ENCODE assay signal across 15 mouse cellular contexts in genomic region chr14:17079513-17079912, GRCm38 (mm10).
DNase-seq lines count a peak whose midpoint lies in the region; ATAC-seq and TF ChIP-seq lines count a peak whose summit lies in the region.
"Had no signal": no experiment of that assay in that cellular context is flagged by ENCODE, and none has a peak within 500 bp of the region (broad histone marks: within the 10 kb centered on the region; RNA-seq: fewer than 3 reads in every experiment).

No protein-coding gene starts in this region.

- no peak for DNase-seq in embryonic facial prominence, embryonic 14.5 days (ENCODE audit: low spot score)
- DNase-seq in embryonic facial prominence, embryonic 10.5 days (ENCODE audit: low spot score): no peak
- peak; percentile 47 for DNase-seq in kidney, adult 2 months
- DNase-seq in kidney, adult 11 months: no peak
- DNase-seq in midbrain, embryonic 11.5 days (ENCODE audit: low spot score, missing footprints): no peak
- peak; percentile 20 to 37 for DNase-seq in kidney, postnatal 4 days
- DNase-seq in left cerebral cortex, adult 18-20 months (ENCODE audit: low spot score in 2 of 2): no peak
- DNase-seq: adrenal gland, postnatal 25 days; cerebellum, adult 9-10 months; heart, postnatal 4 days had no signal

- no peak for TF ChIP-seq POLR2A in kidney, adult 2 months (IDR thresholded peaks at IDR 0.05; ENCODE audit: low read depth, low read length)

- H3K36me3 ChIP-seq in embryonic facial prominence, embryonic 14.5 days (ENCODE audit: control insufficient read depth, insufficient read depth, low read length): no peaks in the 10 kb centered on the region
- H3K36me3 ChIP-seq in embryonic facial prominence, embryonic 10.5 days (replicated peaks): no peaks in the 10 kb centered on the region
- H3K36me3 ChIP-seq in kidney, adult 2 months (ENCODE audit: control insufficient read depth, insufficient read depth, low read length): no peaks in the 10 kb centered on the region
- no peaks in the 10 kb centered on the region for H3K36me3 ChIP-seq in midbrain, embryonic 13.5 days
- H3K36me3 ChIP-seq in midbrain, embryonic 11.5 days (ENCODE audit: control insufficient read depth, insufficient read depth, low read length): no peaks in the 10 kb centered on the region
- H3K36me3 ChIP-seq: heart, embryonic 12.5 days; liver, embryonic 12.5 days had no signal

- no peak overlapping the region for H3K4me2 ChIP-seq in embryonic facial prominence, embryonic 14.5 days (ENCODE audit: low read depth, low read length)
- no peak overlapping the region for H3K4me2 ChIP-seq in midbrain, embryonic 13.5 days (replicated peaks)
- H3K4me2 ChIP-seq in midbrain, embryonic 11.5 days: no peak overlapping the region
- H3K4me2 ChIP-seq: heart, embryonic 12.5 days; liver, embryonic 12.5 days had no signal

- no peaks in the 10 kb centered on the region for H3K27me3 ChIP-seq in embryonic facial prominence, embryonic 14.5 days (replicated peaks; ENCODE audit: control insufficient read depth, insufficient read depth, low read length)
- H3K27me3 ChIP-seq in embryonic facial prominence, embryonic 10.5 days (replicated peaks; ENCODE audit: low read depth, poor library complexity, severe bottlenecking): no peaks in the 10 kb centered on the region
- H3K27me3 ChIP-seq in kidney, adult 2 months (replicated peaks; ENCODE audit: control insufficient read depth, insufficient read depth, low read length): no peaks in the 10 kb centered on the region
- no peaks in the 10 kb centered on the region for H3K27me3 ChIP-seq in midbrain, embryonic 13.5 days
- H3K27me3 ChIP-seq in midbrain, embryonic 11.5 days (ENCODE audit: control insufficient read depth, insufficient read depth, low read length): no peaks in the 10 kb centered on the region
- H3K27me3 ChIP-seq: CH12.LX; heart, embryonic 12.5 days; liver, embryonic 12.5 days had no signal

- peak; percentile 63; the same call in 1 of the 2 replicates for ATAC-seq in embryonic facial prominence, embryonic 14.5 days (ENCODE audit: low read depth)
- ATAC-seq in midbrain, embryonic 13.5 days: peak; percentile 50; the same call in 1 of the 2 replicates
- no peak for ATAC-seq in midbrain, embryonic 11.5 days (ENCODE audit: low FRiP score)
- ATAC-seq: intestine, postnatal 0 days; liver, embryonic 12.5 days had no signal

- H3K4me1 ChIP-seq in embryonic facial prominence, embryonic 14.5 days (ENCODE audit: control insufficient read depth, insufficient read depth, low read length): no peaks in the 10 kb centered on the region
- no peaks in the 10 kb centered on the region for H3K4me1 ChIP-seq in embryonic facial prominence, embryonic 10.5 days
- H3K4me1 ChIP-seq in kidney, adult 2 months (ENCODE audit: control insufficient read depth, insufficient read depth, low read length): no peaks in the 10 kb centered on the region
- no peaks in the 10 kb centered on the region for H3K4me1 ChIP-seq in midbrain, embryonic 13.5 days (replicated peaks)
- H3K4me1 ChIP-seq in midbrain, embryonic 11.5 days (ENCODE audit: control insufficient read depth, insufficient read depth, low read length): no peaks in the 10 kb centered on the region
- H3K4me1 ChIP-seq: heart, embryonic 12.5 days; liver, embryonic 12.5 days had no signal

- no peak for TF ChIP-seq CTCF in kidney, adult 2 months (conservative IDR thresholded peaks at IDR 0.05; ENCODE audit: insufficient read depth, insufficient read length, low read depth, low read length)

- no peak overlapping the region for H3K4me3 ChIP-seq in embryonic facial prominence, embryonic 14.5 days (ENCODE audit: low read depth, low read length)
- no peak overlapping the region for H3K4me3 ChIP-seq in embryonic facial prominence, embryonic 10.5 days
- no peak overlapping the region for H3K4me3 ChIP-seq in kidney, adult 2 months (ENCODE audit: insufficient read depth, low read depth, low read length)
- no peak overlapping the region for H3K4me3 ChIP-seq in midbrain, embryonic 13.5 days (replicated peaks)
- H3K4me3 ChIP-seq in midbrain, embryonic 11.5 days (ENCODE audit: low read depth, low read length): no peak overlapping the region
- H3K4me3 ChIP-seq: heart, embryonic 12.5 days; liver, embryonic 12.5 days had no signal

- 65% methylated on average over 2 of the region's 2 CpGs for WGBS in embryonic facial prominence, embryonic 14.5 days
- WGBS in embryonic facial prominence, embryonic 10.5 days: 85% methylated on average over 2 of the region's 2 CpGs
- WGBS in kidney, adult 2 months: 25% methylated on average over 2 of the region's 2 CpGs
- 77% methylated on average over 2 of the region's 2 CpGs for WGBS in midbrain, embryonic 13.5 days
- WGBS in midbrain, embryonic 11.5 days: 78% methylated on average over 2 of the region's 2 CpGs

- no peak overlapping the region for H3K9ac ChIP-seq in embryonic facial prominence, embryonic 14.5 days (ENCODE audit: low read depth, low read length)
- H3K9ac ChIP-seq in midbrain, embryonic 13.5 days (replicated peaks): no peak overlapping the region
- no peak overlapping the region for H3K9ac ChIP-seq in midbrain, embryonic 11.5 days (ENCODE audit: low read length)
- H3K9ac ChIP-seq: heart, embryonic 12.5 days; liver, embryonic 12.5 days had no signal

- no peaks in the 10 kb centered on the region for H3K9me3 ChIP-seq in embryonic facial prominence, embryonic 14.5 days (ENCODE audit: control insufficient read depth, low read length)
- no peaks in the 10 kb centered on the region for H3K9me3 ChIP-seq in embryonic facial prominence, embryonic 10.5 days
- H3K9me3 ChIP-seq in midbrain, embryonic 13.5 days: no peaks in the 10 kb centered on the region
- no peaks in the 10 kb centered on the region for H3K9me3 ChIP-seq in midbrain, embryonic 11.5 days (ENCODE audit: control insufficient read depth, low read length)
- H3K9me3 ChIP-seq: heart, embryonic 12.5 days; liver, embryonic 12.5 days had no signal

- H3K27ac ChIP-seq in embryonic facial prominence, embryonic 14.5 days (replicated peaks; ENCODE audit: low read depth, low read length): no peak overlapping the region
- no peak overlapping the region for H3K27ac ChIP-seq in embryonic facial prominence, embryonic 10.5 days (replicated peaks)
- no peak overlapping the region for H3K27ac ChIP-seq in kidney, adult 2 months (ENCODE audit: insufficient read depth, low read depth, low read length)
- H3K27ac ChIP-seq in midbrain, embryonic 13.5 days: no peak overlapping the region
- no peak overlapping the region for H3K27ac ChIP-seq in midbrain, embryonic 11.5 days (ENCODE audit: low read depth, low read length)
- H3K27ac ChIP-seq: liver, embryonic 12.5 days had no signal

Comparison
In these comparisons a context has a peak if more than half of its experiments do, and no peak if none do; other contexts are left out.
1. DNase-seq: peak in kidney, adult 2 months (single experiment) and kidney, postnatal 4 days (2 of 2); none in embryonic facial prominence, embryonic 14.5 days (single experiment), embryonic facial prominence, embryonic 10.5 days (single experiment), kidney, adult 11 months (single experiment), midbrain, embryonic 11.5 days (single experiment) and left cerebral cortex, adult 18-20 months (0 of 2).